Mouse (Mus musculus) c-Kit-positive CD71-positive TER-119-positive erythroid progenitor cells, embryonic 14.5 days (primary cell): ENCODE results near the gene Gm6205.
"Not testable (repeated sequence)": the region's sequence is repeated elsewhere in the genome, so short reads cannot be mapped to it uniquely, and the experiment has no call there.

Experiments used
- DNase-seq: peaks from one replicate; pipeline ENCODE4 v3.0.0-alpha.2; 2013; ENCODE audit warnings: low spot score

Gene Gm6205

GRCm38 (mm10) chr5:94648082-94648481 lies at the start of gene Gm6205:
TSS of gene Gm6205 (plus strand) at chr5:94648382.
- DNase-seq: not testable (repeated sequence)

- DNase-seq: not testable (repeated sequence)
Measured at GRCm38 (mm10) chr5:94616242-94616641, 31.9 kb upstream of the Gm6205 start, which contains the start of gene Gm3147. TSS of gene Gm3147 (minus strand) at chr5:94616342.

- DNase-seq: not testable (repeated sequence)
Measured at GRCm38 (mm10) chr5:94623679-94624078, 24.5 kb upstream of the Gm6205 start, which contains the start of gene Gm6509. TSS of gene Gm6509 (plus strand) at chr5:94623979.
